Mouse (Mus musculus) embryo, embryonic 10.5 days (tissue): Measurements from ENCODE around the gene Mrgprf.

Source experiments
- DNase-seq: peaks from one replicate; pipeline ENCODE4 v3.0.0-alpha.2; 2015; ENCODE audit warnings: low spot score

The Mrgprf gene

DNA sequence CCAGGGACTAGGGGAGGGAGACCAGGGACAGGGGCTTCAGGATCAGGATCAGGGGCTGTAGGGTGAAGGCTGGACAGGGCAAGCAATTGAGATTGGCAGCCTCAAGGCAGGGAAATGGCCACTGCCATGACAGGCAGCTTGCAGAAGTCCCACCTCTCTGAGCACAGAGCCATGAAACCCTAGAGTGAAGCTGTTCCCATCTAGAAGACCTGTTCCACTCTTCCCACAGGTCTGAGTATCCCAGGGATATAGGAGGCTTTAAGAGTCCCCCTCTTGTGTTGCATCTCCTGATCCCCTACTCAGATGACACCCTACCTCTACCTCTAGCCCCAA lies 346 bp downstream of the Mrgprf start:
- DNase-seq: no peak

DNA sequence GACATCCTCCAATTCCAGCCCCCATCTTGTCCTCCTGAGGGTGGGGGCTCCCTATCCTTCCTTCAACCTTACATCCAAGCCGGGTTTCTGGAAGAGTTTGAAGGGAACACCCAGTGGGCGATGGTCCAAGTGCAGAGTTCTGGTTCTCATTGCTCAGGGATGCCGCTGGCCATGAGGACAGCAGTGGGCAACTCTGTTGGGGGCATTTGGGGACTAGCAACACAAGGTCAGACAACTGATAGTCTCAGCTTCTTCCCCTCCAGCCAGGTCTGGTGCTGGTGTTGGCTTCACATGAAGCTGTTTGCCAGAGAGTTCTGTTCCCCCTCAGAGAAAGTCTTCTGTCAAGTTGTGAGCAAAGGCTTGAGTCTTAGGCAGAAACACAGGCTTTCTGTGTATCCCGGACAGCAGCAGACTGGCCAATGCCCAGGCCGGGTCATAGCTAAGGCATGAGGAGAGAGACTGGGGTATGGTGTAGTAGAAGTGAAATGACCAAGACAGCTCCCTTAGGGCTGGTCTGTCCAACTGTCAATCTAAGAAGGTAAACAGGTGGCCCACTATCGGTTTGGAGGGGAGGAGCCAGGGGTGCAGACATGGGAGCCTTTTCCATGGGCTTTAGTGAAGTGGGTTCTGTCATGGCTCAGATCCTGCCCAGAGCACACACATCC lies 845 bp downstream of the Mrgprf start:
- no peak for DNase-seq

DNA sequence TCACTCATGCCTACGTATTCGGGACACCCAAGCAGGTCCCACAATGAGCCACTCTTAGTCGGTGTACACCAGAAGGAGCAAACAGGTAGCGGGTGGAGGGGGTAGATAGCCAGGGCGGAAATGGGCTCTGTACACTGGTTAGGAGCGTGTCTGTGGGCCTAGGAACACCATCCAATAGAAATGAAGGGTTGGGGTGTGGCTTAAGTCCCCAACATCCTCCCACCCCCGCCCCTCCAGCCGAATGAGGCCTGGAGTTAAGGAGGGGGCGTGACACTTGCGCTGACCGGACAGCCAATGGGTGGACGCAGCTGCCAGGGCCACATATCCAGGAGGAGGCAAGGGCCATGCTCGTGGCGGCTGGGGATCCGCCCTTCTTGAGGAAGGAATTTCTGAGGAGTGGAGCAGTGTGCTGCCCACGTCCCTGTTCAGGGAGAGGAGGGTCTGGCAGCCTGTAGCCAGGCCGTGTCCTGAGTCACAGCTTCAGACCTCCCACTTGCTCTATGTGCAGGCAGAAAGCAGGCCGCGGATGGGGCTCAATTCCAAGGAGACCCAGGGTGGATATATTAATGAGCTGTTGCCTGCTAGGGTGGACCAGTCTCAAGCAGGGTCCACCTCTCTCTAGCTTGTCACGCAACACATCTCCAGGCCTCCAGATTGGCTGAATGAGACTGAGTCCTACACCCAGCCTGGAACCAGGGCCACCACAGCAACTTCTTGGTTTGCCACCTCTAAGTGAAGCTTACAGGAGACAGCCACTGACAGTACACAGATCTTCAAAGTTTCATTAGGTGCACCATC lies 2.1 kb downstream of the Mrgprf start:
- peak; percentile 95 for DNase-seq

DNA sequence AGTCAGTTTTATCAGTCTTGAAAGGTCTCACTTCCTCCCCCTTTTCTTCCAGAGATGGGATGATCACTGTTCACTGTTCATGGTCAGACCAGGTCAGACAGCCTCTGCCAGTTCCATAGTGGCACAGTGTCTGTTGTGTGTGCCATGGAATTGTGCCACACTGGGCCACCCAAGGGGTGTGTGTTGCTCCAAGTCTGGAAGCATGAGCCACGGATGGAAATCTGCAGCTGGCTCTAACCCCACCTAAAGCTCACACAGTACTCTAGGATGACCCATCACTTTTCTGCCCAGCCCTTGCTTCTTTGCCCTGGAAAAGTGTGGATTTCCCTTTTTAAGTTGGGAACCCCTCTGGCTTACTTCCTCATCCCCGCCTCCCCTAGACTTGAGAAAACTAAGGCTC lies 3.5 kb downstream of the Mrgprf start:
- DNase-seq: no peak

DNA sequence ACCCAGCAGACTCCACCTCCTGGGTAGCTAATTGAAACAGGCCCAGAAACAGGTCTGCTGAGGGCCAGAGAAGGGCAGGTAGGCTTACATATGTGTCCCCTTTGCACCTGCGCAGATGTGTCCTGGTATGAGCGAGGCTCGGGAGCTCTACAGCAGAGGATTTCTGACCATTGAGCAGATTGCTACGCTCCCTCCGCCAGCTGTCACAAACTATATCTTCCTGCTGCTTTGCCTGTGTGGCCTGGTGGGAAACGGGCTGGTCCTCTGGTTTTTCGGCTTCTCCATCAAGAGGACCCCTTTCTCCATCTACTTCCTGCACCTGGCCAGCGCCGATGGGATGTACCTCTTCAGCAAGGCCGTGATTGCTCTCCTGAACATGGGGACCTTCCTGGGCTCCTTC lies 7.0 kb downstream of the Mrgprf start:
- DNase-seq: no peak

DNA sequence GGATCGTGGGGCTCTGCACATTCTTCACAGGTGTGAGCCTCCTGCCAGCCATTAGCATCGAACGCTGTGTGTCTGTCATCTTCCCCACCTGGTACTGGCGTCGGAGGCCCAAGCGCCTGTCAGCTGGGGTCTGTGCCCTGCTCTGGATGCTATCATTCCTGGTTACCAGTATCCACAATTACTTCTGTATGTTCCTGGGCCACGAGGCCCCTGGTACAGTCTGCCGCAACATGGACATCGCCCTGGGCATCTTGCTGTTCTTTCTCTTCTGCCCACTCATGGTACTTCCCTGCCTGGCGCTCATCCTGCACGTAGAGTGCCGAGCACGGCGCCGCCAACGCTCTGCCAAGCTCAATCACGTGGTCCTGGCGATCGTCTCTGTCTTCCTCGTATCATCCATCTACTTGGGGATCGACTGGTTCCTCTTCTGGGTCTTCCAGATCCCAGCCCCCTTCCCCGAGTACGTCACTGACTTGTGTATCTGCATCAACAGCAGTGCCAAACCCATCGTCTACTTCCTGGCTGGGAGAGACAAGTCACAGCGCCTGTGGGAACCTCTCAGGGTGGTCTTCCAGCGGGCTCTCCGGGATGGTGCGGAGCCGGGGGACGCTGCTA lies 7.5 kb downstream of the Mrgprf start:
- DNase-seq: no peak

DNA sequence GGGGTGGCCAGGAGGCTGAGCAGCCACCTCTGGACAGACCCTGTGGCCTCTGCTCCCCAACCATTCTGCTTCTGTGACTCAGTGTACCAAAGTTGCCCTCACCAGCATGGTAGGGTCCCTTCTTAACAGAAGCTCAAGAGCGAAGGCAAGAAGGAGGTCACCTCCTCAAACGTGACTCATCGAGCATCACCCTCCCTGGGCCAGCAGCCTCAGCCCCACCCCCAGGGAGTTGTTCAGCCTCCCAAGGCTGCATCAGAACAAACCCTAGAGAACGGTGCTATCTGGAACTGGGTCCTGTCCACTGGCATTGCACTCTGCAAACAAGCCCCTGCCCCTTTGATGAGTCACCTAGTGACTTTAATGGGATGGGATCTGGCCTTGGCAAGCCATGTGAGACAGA lies 8.2 kb downstream of the Mrgprf start:
- DNase-seq: no peak

DNA sequence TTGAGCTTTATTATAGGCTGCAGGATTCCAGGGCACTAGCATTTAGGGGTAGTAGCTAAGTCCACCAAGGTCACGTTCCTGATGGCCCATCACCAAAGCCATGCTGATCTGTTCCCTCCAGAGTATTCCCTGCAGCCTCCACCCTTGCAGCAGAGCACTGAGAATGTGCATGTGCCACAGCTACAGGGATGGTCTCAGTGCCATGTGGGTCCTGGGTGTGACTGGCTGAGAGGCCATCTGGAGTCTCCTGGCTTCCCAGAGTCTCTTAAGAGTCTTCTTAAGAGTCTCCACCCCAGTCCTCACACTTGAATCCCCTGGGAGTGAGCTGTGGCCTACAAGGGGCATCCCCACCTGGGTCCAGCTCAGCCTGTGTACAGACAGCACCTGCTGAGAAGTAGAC lies 9.2 kb downstream of the Mrgprf start:
- no peak for DNase-seq

DNA sequence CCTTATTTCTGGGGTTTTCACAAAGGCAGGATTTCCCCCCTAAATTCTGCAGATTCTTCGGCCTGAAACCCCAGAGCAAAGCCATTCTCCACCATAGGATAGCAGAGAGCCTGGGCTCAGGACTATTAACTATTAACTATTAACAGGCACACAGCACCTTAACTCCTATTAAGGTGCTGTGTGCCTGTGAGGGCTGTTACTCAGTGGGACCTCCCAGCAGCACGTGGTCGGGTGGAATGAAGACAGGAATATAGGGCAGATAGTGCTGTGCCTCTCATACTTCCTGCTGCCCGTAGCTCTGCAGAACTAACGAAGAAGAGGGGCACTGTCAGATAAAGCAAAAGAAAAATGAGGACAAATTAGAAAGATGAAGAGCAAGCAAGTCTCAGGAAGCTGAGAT lies 9.9 kb downstream of the Mrgprf start:
- DNase-seq: no peak

DNA sequence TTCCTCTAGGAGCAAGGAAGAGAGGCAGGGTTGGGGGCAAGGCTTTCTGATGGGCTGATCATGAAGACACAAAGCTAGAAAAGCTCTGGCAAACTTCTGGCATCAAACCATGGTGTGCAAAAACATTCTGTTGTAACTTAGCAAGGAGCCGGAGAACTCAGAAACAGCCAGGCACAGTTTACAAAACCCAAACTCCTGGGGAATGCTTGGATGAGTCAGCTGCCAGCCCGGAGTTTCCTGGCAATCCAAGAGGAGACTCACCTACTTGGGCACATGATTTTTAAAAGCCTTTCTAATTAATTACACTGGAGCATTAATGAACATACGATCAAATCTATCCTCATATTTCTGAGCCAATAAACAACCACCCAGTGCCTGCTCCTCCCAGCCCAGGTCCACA lies 11.5 kb downstream of the Mrgprf start:
- DNase-seq: no peak

DNA sequence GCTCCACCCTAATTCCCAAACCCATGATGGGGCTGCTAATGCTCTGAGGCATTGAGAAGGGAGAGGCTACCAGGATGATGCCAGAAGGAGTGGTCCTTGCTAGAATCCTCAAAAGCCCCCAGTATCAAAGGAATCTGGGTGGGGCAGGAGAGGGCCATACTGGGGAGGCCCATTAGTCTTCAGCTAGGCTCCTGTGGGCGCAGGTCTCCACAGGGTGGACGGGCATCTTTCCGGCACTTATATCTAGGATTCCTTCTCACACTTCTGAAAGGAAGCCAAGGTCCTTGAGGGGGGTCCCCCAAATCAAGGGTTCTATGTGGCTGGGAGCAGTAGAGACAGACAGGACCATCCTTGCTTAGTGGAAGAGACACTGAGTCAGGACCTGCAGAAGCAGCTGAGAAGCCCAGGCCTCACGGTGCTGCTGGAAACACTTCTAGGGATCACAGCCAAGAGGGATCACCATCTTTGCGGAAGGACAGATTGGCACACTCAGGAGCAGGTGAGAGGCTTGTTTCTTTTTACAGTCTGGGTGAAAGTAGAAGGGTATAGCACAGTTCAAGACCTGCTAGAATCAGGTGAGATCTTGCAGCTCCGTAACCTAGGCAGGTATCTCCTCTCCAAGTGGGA lies 14.3 kb downstream of the Mrgprf start, which contains the start of gene Mrgprd:
Mrgprd (plus strand) TSS at position 51 of the 627 bp plus-strand sequence.
- no peak for DNase-seq

DNA sequence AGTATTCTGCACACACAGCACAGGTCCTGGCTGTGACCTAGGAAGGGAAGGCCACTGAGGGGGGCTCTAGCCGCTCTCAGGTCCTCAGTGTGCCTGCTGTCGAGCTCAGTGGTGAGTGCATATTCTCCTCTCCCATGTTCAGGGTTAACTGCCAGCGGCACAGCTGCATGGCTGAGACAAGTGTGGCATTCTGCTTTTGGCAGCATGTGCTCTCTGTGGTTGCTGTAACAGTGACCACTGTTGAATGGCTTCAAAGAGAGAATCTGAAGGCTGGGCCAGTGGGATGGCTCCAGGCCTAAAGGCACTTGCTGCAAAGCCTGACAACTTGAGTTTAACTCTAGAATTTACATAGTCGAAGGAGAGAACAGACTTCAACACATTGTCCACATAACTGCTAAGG lies 16.9 kb downstream of the Mrgprf start:
- no peak for DNase-seq

DNA sequence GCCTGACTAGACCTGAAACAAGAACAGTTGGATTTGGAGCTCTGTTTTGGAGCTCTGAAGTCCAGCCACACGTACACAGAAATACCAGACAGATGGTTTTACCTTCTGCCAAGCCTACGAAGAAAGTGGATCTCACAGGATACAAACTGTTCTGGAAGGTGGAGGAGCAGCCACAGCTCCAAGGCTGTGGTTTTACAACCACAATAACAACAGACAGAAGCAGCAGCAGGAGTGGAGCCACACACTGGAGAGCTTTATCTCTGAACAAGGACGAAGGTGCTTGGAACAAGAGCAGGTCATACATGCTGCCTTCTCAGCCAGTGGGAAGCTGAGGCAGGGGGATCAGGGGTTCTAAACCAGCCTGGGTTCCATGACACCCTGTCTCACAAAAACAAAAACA lies 18.9 kb downstream of the Mrgprf start:
- no peak for DNase-seq

DNA sequence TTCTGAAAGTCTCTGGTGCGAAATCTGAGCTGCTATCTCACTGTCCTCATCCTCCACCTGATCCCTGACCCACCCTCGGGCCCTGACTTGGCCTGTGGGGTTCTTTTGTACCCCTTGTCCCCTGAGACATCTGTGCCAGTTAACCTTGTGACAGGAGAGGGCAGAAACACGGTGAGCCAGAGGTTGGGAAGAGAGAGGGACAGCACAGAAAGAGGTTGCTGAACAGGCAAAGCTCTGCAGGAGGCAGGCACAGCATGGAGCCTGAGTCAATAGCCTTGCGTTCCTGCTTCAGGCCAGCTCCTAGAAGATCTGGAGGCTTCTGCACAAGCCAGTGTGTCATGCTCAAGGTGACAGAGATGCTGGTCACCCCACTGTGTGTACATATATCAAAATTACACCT lies 23.0 kb downstream of the Mrgprf start:
- no peak for DNase-seq

DNA sequence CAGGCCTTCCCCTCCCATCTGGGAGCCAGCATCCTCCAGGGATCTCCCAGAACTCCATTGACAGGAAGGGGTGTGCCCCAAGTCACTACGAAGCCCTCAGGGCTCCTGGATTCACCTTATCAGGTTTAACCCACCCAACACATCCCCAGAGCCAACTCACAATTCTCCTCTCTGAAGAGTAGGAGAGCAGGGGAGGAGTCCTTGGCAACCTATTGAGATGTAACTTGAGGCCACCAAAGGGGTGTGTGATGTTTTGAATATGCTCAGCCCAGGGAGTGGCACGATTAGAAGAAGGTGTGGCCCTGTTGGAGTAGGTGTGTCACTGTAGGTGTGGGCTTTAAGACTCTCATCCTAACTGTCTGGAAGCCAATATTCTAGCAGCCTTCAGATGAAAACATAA lies 25.1 kb downstream of the Mrgprf start:
- DNase-seq: no peak

DNA sequence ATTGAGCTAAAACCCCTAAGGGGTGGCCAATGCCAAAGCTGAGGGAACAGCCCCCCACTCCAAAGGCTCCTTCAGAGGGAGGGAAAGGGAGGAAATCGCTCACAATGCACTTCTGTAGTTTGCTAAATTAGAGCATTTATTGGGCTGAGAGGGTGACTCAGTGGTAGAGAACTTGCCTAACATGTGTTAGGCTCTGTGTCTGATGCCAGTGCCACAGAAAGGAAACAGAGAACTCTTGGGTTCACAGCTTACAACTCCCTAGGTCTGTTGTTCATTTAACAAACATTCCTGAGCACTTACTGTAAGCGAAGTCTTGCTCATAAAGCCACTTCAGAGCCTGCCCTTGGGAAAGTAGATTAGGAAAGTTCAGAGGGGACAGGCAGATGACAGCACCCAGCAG lies 29.4 kb downstream of the Mrgprf start:
- DNase-seq: no peak

DNA sequence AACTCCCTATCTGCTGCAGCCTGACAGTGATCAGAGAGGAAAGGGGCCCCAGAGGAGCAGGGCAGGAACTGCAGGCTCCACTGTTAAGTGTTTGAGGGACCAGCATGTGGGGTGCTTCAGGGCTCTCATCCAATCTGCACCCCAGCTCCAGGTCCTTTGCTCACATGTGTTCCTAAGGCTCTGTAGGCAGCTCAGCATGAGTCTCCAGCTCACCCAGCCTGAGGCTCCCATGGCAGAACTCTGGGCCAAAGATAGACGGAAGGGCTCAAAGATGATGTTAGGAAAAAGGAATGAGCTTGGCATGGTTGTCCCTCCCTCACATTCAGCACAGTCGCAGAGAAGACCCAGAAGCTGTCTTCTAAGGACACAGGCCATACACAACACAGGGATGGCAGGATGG lies 30.0 kb downstream of the Mrgprf start:
- DNase-seq: no peak

DNA sequence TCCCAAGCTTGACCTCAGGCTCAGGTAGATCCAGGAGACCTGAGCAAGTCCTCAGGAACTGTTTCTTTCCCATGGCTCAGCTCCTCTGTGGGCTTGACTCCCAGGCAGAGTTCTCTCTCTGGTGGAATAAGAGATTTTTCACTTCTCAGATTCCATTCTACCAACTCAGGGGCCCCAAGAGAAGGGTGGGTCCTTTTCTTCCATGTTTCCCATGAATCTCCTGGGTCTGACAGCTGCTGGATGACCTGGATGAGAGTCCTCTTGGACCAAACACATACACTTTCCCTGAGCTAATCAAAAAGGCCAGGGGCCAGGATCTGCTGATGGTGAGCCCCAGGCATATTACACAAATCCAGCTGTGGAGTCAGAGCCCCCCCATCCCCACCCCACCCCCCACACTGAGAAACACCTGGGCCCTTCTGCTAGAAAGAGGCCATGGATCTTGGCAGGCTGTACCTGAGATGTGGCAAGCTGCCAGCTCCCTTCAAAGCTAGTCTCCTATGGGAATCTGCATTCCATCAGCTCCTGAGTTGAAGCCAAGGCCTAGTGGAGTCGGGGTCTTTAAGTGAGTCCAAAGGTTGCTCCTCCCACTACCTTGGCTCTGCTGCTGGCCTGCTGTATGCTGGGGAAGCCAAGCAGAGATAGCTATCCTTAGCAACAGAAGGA lies 31.9 kb downstream of the Mrgprf start:
- no peak for DNase-seq

DNA sequence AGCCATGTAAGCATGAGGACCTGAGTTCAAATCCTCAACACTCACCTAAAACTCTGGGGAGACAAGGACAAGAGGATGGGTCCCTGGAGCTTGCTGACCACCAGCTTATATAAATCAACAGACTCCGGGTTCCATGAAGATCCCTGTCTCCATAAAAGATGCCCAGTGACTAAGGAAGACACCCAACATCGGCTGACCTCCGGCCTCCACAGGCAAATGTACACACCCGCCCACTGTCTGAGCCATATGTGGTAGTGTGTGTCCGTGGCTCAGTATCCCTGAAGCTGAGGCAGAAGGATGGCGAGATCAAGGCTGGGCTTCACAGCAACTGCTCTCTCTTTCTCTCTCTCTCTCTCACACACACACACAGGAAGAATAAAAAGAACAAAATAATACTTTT lies 33.3 kb downstream of the Mrgprf start:
- no peak for DNase-seq

DNA sequence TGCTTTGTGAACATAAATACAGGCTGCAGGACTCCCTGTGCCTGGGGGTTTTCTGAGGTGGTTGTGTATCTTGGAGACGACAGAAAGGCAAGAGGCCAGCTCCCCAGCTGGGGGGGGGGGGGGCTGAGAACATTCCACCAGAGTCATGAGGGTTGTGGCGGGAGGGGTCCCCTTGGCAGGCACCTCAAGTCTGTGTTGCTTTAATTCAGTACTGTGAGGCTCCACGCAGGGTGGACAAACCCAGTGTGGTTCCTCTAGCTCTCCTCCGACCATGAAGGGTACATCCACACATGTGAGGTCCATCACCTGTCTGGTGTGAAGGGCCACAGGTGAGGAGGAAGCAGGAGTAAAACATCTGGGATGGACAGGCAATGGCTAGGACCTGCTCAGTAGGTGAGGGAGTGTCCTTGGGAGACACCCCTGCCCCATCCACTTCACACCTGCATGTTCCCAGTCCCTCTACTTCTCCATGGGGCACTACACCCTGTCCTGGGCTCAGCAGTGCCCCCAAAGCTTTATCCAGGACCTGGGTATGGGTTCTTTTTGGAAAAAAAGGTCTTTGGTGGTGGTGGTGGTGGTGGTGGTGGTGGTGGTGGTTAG lies 33.9 kb downstream of the Mrgprf start:
- no peak for DNase-seq

DNA sequence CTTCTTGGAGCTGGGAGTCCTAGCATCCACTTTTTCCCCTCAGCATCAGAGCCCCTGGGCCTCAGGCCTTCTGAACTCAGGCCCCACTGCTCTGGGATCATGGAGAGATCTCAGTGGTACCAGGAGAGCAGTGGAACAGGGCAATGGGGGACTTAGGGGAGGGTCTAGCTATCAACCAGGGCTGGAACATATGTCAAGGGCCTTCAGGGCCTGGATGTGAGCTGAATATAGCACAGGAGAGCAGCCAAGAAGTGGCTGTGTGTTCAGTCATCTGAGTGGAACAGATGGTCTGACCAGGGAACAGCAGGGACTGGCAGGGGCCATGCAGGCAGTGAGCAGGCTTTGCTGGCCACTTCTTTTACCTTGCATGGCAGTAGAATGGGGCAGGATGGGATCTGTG lies 34.6 kb downstream of the Mrgprf start:
- DNase-seq: no peak
